Mouse (Mus musculus): Measurements from ENCODE around the gene Tex38.

The Tex38 gene

GRCm38 (mm10) chr4:115780918-115781317 is at the start of gene Tex38:
Tex38 (minus strand) TSS chr4:115781018.
- no peak for DNase-seq

DNA sequence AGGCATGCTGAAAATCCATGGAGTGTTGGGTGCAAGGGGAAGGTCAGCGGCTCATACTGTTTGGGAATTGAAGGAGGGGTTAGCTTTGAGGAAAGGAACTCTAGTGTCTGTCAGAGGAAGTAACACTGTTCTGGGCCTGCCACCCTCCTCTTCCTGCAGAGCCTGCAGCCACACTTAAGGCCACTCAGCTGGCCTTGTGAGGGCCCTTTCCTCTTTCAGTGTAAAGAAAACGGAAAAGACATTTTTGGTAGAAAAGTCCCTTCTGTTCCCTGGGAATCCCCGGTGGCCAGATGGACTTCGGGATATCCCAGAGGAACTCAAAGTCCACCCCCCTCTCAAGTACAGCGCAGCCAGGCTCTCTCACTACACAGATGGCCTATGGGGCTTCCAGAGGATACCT is 49.7 kb upstream of the Tex38 start:
- DNase-seq = peak; percentile 97

GRCm38 (mm10) chr4:115828572-115828902 is 47.7 kb upstream of the Tex38 start:
- no peak for DNase-seq

GRCm38 (mm10) chr4:115827888-115828571 is 47.2 kb upstream of the Tex38 start, which contains the start of gene Mob3c:
Mob3c (plus strand) TSS chr4:115828092.
- peak; percentile 99 for DNase-seq

- no peak for DNase-seq
These were observed 46.7 kb upstream of the Tex38 start for GRCm38 (mm10) chr4:115827535-115827887.

DNA sequence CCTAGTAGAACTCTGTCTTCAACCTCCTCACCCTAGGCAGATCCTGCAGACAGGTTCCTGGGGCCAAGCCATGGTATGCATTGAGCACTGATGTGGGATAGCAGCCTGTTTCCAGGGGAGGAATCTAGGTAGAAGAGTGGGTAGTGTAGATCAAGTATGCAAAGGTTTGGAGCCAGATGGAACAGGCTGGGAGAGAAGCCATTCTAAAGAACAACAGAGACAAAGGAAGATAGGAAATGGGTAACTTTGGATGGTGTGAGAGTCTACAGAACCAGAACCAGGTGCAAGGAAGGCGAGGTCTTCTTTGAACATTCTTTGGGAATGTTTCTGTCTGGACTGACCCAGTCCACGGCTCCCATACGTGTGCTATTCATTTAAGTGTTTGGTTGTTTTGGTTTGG is 46.2 kb upstream of the Tex38 start:
- DNase-seq = peak; percentile 87

GRCm38 (mm10) chr4:115825271-115825670 is 44.5 kb upstream of the Tex38 start:
- peak; percentile 72 for DNase-seq

DNA sequence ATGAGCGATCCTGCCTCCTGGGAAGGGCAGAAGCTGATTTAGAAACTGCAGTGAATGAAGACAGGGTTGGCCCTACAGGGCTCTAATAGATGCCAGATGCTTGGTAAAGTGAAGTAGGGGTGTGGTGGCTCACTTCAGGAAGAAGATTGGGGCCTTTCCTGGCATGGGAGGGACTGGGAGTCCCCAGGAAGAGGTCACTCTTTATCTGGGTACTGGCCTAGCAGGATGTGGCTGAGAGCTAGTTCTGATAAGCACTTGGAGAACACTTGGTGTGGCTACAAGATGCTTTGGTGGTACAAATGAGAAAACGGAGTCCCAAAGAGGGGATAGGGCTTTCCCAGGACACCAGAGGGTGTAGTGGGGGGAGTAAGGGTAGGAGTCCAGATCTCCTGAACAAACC is 43.4 kb upstream of the Tex38 start:
- peak; percentile 85 for DNase-seq

GRCm38 (mm10) chr4:115821928-115822327 is 41.1 kb upstream of the Tex38 start:
- DNase-seq = peak; percentile 97

- DNase-seq = peak; percentile 87
These were observed 40.6 kb upstream of the Tex38 start for GRCm38 (mm10) chr4:115821431-115821830.

GRCm38 (mm10) chr4:115820944-115821343 is 40.1 kb upstream of the Tex38 start:
- peak; percentile 81 for DNase-seq

GRCm38 (mm10) chr4:115820199-115820598 is 39.4 kb upstream of the Tex38 start:
- peak; percentile 81 for DNase-seq

DNA sequence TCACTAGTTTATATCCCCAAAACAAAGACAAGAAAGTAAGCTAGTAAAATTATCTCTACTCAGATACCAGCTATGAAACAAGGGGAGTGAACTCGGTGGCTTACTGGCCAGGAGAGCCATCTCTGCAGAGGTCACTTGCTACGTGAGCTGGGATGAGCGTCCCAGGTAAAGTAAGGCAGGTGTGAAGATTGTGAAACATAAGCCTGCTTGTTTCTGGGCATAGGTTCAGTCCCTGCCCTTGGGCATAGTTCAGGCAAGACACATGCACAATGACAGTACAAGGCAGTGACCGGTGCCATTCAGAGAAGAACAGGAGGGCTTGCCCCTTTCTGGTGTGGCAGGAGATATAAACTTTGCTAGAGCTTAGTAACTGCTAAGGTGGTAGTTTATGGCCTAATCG is 34.8 kb upstream of the Tex38 start:
- DNase-seq = peak; percentile 69

DNA sequence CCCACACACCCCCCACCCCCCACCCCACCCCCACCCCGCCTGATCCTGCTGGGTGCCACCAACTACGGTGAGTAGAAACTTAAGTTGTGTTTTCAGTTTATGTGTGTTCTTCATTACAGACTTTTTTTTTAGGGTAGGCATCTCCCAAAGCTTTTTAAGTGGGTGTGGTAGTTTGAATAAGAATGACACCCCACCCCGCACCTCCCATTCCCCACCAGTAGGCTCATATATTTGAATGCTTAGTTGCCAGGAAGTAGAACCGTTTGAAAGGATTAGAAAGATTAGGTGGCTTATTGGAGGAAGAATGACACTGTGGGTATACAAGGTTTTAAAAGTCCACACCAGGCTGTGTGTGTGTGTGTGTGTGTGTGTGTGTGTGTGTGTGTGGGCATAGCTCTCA is 31.5 kb upstream of the Tex38 start:
- no peak for DNase-seq

DNA sequence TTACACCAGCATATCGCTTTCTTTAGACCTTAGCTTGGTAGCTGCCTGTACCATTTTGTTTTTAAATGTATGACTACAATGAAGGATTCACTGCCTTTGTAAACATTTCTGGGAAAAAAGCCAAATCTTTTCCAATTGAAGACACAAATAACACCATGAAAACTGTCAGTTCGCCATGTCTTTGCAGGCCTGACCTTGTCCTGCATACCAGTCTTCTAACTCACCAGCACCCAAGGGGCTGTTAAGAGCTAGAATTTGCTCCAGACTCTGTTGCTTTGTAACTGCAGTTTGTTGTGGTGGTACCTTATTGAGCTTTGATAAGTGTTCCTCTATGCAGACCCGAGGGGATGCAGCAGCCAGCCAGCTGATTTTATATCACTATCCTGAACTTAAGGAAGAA is 19.2 kb upstream of the Tex38 start:
- peak; percentile 79 for DNase-seq

DNA sequence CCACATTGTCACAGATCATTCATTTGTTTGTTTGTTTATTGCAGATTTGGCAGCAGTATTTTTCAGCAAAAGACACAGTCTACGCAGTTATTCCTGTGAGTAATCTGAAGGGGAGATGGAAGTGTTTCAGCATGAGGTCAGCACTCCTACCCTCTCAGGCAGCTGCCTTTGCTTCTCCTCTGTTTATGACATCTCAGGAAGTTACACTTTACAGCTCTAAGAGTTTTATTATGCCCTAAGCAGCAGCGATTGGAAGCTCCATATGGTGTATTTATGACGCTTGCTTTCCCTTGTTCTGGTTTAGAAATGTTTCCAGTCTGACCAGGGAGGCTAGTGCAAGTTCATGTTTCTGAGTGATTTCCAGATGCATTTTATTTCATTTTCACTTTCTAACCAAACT is 14.5 kb upstream of the Tex38 start:
- DNase-seq = peak; percentile 68

GRCm38 (mm10) chr4:115790864-115791263 is 10.0 kb upstream of the Tex38 start:
- DNase-seq = peak; percentile 64

- DNase-seq = peak; percentile 87
These were observed 4.8 kb upstream of the Tex38 start for GRCm38 (mm10) chr4:115785511-115786034.

GRCm38 (mm10) chr4:115784769-115785510 is 4.1 kb upstream of the Tex38 start, which contains the start of gene Atpaf1:
Atpaf1 (plus strand) TSS chr4:115784812.
- peak; percentile 97 for DNase-seq

DNA sequence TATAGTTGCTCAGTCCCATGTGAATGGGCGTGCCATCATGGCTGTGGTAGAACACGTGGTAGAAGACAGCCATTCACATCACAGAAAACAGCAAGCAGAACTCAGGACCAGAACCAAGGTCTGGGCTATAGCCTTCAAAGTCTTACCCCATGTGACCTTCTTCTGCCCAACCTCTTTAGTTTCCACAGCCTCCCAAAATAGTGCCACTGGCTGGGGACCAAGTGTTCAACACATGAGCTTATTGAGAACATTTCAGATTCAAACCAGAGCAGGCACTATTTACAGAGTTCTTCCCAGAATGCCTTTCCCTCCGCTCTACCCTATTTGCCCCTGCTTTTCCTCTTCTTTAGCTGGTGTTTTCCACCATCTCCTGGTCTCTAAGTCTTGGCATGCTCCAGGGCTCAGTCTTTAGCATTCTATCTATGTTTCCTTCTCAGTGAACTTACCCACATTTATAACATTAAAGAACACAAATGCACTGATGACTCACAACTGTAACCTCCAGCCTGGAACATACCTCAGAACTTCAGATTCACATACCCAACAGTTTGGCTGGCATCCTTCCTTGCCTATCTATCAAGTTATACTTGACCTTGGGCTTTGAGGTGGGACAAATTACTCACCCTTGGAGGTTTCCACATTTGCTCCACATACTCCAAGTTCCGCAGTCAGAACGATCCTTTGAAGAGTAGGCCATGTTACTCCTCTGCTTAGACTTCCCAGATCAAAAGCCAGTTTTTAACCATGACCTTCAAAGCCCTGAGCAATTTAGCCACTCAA is 1.4 kb upstream of the Tex38 start:
- DNase-seq = peak; percentile 89

GRCm38 (mm10) chr4:115780269-115780668 is 549 bp downstream of the Tex38 start:
- DNase-seq = no peak

GRCm38 (mm10) chr4:115777627-115778026 is 3.2 kb downstream of the Tex38 start:
- DNase-seq = peak; percentile 70

- peak; percentile 82 for DNase-seq
These were observed 5.8 kb downstream of the Tex38 start for GRCm38 (mm10) chr4:115775056-115775455.
